Mouse (Mus musculus): ENCODE results near the gene Cpa2.

The Cpa2 gene

GRCm38 (mm10) chr6:30580841-30581176 lies 39.4 kb downstream of the Cpa2 start:
- DNase-seq: no peak

- no peak for DNase-seq
These were observed 45.6 kb downstream of the Cpa2 start for GRCm38 (mm10) chr6:30586886-30587442.

GRCm38 (mm10) chr6:30589819-30590218 lies 48.4 kb downstream of the Cpa2 start:
- DNase-seq: no peak

DNA sequence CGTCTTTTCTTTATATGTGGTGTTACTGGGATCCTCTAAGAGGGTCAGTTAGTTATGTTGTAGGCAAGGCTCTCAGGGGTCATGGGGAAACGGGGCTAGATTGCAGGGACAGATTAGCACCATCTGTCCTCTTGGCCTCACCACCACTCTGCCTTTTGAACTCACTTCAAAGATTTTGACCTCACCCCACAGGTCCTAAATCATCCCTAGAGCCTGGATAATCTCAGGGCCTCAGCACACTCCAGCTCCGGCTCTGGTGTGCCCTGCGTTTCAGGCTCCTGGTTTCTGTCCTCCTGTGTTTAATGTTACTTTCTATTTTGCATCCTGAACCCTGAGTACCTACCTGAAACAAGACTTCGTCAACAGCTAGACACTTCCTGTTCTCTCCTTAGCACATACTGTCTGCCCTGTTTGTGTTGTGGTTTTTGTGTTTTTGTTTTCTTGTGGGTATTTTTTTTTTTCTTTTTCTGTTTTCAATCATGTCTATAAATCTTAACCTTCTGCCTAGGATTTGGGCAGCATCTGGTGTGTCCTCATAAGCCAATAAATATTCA lies 50.5 kb downstream of the Cpa2 start:
- DNase-seq: no peak

GRCm38 (mm10) chr6:30592417-30592974 lies 51.1 kb downstream of the Cpa2 start:
- DNase-seq: no peak

GRCm38 (mm10) chr6:30594364-30594763 lies 53.0 kb downstream of the Cpa2 start:
- DNase-seq: no peak

DNA sequence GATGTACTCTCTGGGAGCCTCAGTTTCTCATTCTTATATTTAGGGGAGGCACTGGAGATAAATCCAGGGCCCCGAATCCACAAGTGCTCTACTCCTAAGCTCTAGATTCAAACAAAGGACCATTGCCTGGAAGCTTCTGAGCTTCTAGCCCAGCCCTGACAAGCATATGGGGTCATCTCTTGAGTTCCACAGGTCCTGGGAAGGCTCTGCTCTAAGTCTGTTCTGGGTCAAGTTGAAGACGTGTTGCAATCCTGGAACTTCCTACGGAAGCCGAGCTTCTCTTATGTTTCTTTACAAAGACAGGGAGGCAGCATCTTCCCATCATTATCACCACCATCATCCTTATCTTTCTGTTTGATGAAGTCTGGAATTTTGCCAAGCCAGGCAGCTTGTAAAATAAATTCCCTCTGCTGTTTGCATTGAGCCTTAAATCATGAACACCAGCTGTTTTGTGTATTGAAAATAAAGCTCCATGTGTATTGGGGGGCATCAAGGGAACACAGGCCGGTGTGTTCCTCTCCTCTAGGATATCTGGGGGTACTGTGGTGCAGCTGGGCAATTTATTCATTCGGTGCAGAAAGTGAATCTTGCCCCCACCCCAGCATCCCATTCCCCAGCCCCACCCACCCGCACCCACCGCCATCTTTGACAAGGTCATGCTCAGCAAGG lies 55.0 kb downstream of the Cpa2 start:
- DNase-seq: no peak

DNA sequence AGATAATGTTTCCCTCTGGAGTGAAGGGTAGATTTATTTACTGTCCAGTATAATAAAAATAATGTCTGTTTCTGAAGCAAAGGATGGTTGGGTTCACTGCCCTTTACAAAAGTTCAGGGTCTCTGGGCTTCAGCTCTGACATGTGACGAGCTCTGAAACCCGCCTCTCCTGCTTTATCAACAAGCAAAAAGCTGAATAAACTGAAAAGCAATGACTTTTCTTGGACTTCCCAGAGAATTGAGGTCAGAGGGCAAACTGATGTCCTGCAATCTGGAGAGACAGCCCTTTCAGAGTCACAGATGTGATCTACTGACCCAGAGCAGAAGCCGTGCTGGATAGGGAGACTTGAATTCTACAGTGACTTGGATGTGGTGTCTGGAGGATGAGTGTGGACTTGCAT lies 58.7 kb downstream of the Cpa2 start:
- no peak for DNase-seq

DNA sequence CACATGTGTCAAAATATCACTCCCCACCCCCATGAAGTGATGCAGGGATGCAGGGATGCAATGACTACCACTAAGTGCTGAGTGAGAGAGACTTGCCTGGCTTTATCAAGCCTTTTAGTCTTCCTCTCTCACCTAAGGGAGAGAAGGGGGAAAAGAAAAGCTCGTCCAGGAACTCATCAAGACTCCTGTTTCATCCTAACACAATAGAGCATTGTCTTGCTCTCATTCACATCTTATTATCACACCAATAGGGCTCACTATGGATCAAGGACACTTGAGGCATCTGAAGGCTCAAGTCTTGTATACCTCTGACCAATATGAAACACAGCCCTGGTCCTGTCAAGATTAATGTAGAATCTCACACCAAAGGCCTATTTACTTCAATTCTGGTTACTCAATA lies 59.6 kb downstream of the Cpa2 start:
- DNase-seq: no peak

GRCm38 (mm10) chr6:30604342-30604867 lies 63.0 kb downstream of the Cpa2 start:
- no peak for DNase-seq

- DNase-seq: no peak
These were observed 63.7 kb downstream of the Cpa2 start for GRCm38 (mm10) chr6:30605111-30605510.

GRCm38 (mm10) chr6:30605672-30606071 lies 64.3 kb downstream of the Cpa2 start:
- no peak for DNase-seq

- DNase-seq: no peak
These were observed 69.3 kb downstream of the Cpa2 start, which contains the start of gene Cpa5 for GRCm38 (mm10) chr6:30610710-30611109. Gene Cpa5, plus strand, starts transcription at chr6:30611010.

DNA sequence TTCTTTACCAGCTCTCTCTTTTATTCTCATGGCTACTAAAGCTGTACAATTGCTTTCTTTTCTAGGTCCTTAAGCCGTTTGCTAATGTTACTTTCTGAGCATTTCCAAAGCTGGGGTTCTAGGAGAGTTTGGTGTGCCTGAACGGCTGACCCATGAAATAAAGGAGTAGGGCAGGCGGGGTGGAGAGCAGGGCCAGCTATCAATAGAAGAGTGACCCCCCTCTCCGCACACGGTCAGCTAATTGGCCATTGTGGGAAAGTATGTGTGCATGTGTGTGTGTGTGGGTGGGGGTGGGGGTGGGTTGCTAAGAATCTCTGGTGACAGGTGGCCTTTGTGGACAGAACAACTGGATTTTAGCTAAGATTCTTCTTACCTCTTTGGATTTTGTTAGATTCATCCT lies 69.8 kb downstream of the Cpa2 start:
- no peak for DNase-seq
